Mouse (Mus musculus): ENCODE results near the gene Prkab2.

- TF ChIP-seq CTCF (conservative IDR thresholded peaks at IDR 0.05 in 1 of 2, IDR thresholded peaks at IDR 0.05 in 1 of 2; ENCODE audit: low read depth in 2 of 2, low read length in 2 of 2): no peak
- no peak for TF ChIP-seq POLR2AphosphoS2 (IDR thresholded peaks at IDR 0.05; ENCODE audit: low read depth, low read length)
- TF ChIP-seq BHLHE40 (IDR thresholded peaks at IDR 0.05; ENCODE audit: low read depth, low read length): no peak
- TF ChIP-seq ETS1 (conservative IDR thresholded peaks at IDR 0.05; ENCODE audit: low read depth, low read length): no peak
- no peak for TF ChIP-seq MXI1 (IDR thresholded peaks at IDR 0.05; ENCODE audit: low read depth, low read length)
- TF ChIP-seq MAZ (IDR thresholded peaks at IDR 0.05; ENCODE audit: low read depth, low read length): no peak
Observed at GRCm38 (mm10) chr3:97710881-97711280, 52.9 kb downstream of the Prkab2 start.
